Mouse (Mus musculus) layer of hippocampus, adult 18-20 months (tissue): Measurements from ENCODE around the gene Gm10837. TPM values are rescaled to one million over a fixed set of nuclear protein-coding genes. Genes with fewer than 3 reads are reported as not detected.
"Not testable (repeated sequence)": the region's sequence is repeated elsewhere in the genome, so short reads cannot be mapped to it uniquely, and the experiment has no call there.

Experiments
- DNase-seq, 2 experiments: peaks; one replicate each; pipeline ENCODE4 v3.0.0; 2022; ENCODE audit warnings: low spot score in 2 of 2
- long read RNA-seq: library from polyadenylated mRNA; stranded (forward); transcript quantifications from one replicate; pipeline ENCODE4 v2.0.0, GENCODE M21; 2021
- total RNA-seq, 2 experiments: library from RNA; stranded (reverse); gene quantifications; 2 replicates each; pipeline ENCODE4 v1.2.3; 2021

The Gm10837 gene
- not detected for total RNA-seq
- long read RNA-seq = 0 reads

DNA sequence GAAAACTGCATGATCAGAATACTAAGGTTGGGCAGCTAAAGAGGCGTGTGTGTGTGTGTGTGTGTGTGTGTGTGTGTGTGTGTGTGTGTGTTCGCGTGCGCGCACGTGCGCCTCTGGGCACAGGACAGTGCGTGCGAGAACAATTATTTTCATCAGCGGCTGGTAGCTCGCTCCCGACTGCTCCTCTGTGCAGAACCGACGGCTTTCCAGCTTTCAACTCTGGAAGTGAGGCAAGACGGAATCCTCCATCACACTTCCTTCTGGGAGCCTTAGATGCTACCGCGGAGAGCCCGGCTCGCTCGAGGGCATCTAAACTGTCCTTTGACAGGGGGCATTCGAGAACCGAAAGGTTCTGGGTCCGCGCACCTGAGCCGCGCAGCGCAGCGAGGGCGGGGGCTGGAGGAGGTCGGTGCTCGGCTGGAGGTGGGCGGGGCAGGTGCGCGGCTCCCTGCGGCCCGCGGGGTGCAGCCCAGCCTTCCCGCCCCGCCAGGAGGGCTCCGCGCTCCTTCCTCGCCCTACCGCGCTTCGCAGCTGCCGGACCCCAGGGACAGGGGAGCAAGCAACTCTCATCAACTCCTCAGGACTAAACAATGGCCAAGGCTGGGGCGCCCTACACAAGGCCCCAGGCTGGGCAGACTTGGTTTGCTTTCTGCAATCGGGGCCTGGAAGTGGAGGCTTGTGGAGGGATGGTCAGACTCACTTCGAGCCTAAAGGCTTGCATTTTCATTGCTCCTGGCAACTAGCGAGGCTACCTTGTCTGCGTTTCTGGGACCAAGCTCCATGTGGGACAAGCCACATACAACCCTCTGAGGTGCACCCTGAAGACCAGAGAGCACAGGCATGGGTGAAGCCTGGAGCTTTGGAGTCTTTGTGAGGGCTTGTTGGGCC is at the start of gene Gm10837:
TSS of gene Gm10837 (plus strand) at position 146 of the 888 bp plus-strand sequence.
- no peak for DNase-seq

DNA sequence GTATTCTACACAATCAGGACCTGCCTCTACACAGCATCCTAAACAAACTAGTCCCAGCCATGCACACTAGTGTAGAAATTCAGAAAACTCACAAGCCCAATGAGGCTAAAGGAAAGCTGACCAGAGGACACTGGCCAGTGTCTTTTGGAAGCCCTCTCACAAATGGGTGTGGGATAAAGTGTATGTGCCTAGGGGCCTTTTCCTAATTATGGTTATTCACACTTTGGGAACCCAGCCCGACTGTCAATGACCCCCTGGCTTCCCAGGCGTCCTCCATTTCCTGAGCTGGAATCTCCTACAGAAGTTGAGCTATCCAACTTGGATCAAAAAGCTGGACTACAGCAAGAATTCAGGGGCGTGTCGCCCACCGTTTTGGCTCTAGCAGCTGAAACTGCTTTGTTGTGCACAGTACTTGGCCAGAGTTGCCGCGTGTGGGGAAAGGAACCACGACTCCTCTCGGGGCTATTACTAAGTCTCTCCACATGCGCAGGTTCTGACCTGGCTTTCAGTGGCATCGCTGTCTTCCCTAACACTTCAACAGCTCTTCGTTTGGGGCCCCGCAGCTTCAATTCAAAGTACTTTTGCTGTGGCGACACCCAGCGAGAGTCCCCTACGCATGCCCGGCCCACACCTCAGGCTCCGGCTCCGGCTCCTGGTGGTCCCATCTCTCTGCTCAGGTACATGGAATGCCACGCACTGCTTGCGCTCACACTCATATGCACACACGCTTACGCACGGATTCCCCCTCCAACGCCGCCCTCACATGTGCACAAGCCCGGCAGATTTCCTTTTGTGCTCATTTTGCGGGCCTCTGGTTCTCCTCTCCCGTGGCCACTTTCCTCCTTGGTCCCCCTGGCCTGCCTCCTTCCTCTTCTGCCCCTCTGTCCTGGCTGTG is 40.5 kb upstream of the Gm10837 start:
- DNase-seq = peak in 1 of 2 experiments; percentile 7

DNA sequence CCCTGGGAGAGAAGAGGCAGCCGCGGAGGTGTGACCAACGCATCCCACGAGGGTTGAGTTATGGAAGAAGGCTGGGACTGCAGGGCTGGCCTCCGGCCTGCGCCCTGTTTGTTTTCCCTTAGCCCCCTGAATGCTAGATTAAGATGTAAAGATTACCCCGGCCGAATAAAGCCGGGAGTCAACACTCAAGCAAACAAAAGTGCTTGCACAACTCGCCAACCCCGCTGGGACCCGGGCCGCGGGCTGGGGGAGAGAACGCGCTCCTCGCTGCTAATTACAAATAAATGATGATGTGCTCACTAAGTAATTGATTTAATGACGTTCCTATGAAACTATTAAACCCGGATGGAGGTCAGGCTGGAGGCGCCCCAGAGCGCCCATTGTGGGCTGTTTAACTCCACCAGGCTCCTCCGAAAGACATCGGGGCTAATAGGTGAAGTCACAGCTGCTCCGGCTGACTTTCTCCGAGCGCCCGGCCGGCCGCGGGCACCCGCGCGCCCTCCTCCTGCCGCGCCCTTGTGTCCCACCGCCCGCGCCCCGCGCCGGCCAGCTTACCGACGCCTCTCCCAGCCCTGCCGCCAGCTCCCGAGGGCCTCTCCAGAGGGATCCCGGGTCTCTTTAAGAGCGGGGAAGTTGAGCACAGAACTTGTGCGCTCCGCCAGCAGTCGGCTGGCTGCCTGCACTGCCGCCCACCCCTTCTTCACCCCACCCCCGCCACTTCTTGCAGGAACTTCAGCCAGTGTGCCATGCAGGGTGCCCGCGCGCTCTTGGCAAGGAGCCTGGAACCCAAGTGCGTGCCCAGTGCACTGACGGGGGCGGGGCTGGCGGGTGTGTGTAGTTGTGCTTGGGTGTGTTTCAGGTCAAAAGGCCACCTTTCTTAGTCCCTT is 39.6 kb upstream of the Gm10837 start, which contains the start of gene Gm5089:
TSS of gene Gm5089 (minus strand) at position 620 of the 887 bp plus-strand sequence.
- DNase-seq = peak in 1 of 2 experiments; percentile 54

DNA sequence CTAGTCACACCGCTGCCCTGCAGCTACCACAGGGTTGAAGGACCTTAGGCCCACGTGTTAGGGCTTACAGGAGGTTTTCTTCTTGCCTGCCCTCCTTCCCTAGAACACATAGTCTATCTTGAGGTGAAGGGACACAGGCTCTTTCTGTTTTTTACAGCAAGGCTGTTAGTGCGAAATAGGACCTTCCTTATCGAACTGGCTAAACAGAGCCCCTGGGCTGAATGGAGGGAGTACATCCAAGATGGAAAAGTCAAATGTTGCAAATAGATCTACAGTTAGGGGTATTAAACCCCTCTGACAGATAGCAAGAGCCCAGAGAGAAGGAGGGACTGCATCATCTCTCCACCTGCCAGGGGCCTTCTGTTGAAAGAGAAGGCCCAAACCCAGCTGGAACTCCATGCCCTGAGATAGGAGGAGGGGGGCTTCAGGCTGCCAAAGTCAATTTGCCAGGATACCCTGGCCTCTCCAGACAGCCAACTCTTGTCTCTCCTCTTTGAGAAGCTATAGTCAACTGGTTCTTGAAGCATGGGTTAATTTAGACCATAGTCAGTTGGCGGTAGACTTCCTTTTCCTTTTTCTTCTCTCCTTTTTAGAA is 38.7 kb upstream of the Gm10837 start:
- DNase-seq = no peak

DNA sequence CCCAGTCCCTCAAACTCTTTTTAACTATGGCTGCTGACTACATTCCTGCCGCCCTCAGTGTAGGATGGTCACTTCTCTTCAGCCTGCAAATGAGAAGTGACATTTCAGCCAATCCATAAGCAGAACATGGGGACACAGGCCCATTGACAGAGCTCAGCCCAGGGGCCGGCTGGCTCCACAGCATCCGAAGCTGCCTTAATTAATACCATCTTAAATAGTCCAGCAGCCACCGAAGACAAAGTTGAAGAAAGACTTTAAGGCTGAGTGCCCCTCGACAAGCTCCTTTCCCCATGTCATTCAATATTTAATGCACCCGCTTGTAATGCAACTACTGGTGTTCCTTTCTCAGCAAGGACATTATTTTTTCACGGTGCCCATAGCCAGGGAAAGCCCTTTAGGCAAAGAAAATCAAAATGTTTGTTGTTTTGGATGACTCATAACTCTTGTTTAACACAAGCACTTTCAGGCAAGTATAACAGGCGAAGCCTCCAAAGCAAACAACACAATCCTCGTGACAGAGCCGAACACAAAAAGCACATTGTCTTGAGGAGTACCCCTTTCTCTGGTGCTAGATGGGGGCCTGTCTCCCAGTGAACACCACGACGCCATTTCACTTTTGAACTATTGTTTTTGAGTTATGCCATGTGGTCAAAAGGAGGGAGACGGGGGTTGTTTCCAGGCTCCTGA is 37.5 kb upstream of the Gm10837 start:
- DNase-seq = peak in 1 of 2 experiments; percentile 5

DNA sequence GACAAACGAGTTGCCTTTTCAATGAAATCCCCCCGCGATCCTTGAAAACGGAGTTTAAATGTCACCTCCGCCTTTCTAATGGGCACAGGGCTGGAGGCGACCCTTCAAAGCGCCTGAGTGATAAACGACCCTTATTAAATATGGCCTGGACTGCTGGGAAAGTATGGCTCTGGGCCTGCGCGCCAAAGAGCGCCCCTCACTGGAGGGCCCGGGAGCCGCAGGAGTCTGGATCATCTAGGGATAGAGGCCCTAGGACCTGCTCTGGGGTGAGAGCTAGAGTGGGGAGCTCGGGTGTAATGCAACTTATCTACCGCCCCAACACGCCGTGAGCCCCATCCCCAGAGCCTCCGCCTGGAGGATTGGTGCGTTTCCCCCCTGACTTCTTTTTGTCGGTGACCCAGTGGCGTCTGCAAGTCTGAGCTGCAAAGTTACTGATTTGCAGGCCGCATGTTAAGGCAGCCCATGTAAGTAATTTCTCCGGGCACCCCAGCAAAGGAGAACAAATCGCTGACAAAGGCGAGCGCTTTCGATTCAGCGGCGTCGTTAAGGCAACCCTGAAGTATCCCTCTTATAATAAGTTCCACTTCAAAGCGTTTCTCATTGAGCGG is 36.9 kb upstream of the Gm10837 start:
- DNase-seq = peak in 1 of 2 experiments; percentile 58

DNA sequence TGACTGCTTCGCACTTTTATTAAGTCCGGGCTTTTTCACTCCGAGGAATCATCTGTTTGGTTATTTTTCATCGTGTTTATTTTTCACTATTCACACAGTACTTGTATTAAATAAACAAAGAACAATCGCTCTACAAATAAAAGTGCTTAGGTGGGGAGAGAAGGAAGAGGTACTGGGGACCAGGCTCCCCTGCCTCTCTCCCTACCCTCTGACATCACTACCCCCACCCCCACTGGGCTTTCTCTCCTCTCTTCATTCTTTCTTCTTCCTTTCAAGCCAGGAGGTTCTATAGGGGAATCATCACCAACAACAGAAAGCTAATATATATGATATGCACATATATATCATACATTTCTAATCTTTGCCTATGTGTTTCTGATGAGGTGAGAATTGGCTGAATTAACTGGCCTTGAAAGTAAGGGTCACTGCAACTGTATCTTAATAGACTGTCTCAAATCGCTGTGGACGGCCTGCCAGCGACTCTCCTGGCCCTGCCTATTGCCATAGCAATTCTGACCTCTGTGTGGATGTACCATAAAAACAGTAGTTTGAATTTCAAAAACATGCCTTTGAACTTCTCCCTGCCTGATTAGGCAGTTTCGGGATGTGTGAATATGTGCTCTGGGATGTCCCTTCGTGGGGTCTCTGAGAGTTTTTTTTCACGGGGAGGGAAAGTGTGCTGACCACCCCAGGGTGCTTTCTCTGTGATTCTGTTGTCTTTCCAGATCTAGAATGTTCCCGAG is 36.2 kb upstream of the Gm10837 start:
- DNase-seq = no peak

DNA sequence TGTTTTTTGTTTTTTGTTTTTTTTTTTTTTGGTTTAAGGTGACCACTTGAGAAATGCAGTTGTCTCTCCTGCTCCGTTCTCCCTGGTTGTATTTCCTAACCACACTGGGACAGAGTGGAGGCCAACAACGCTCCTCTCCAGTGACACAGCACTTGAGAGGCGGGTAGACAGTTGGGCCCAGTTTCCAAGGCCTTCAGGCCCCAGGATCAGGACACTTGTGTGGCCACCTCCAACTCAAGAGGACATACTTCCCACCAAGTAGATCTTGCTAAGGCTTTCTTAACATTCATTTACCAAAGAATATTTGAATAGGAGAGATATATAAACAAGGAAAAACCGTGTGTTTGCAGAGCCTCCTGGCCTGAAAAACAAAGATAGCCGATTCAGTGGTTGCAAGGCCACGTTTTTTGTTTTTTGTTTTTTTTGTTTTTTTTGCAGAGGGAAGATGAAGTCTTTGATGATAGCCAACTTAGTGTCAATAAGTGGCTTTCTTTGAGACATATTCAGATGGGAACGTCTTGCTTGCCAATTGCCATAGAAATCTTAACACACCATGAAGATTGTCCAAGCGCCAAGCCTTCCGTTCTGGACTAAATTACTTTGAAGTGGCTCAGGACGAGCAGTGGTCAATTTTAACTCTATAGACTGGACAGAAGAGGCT is 35.4 kb upstream of the Gm10837 start:
- DNase-seq = peak in 1 of 2 experiments; percentile 32

DNA sequence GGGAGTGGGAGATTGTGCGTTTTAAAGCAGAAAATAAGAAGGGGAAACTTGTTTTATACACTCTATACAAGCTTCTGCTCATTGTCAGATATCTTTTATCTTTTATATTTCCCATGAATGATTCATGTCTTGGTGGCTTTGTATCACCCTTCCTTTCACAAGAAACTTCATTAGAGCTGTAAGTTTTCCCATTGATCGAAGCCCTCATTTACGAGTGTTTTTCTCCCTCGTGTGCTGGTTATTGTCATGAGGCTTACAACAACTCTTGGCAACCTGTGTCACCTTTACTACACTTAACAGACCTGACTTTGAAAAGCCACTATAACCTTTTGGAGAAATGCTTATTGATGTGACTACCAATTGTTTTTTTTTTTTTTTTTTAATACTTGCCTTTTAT is 34.8 kb upstream of the Gm10837 start:
- no peak for DNase-seq

DNA sequence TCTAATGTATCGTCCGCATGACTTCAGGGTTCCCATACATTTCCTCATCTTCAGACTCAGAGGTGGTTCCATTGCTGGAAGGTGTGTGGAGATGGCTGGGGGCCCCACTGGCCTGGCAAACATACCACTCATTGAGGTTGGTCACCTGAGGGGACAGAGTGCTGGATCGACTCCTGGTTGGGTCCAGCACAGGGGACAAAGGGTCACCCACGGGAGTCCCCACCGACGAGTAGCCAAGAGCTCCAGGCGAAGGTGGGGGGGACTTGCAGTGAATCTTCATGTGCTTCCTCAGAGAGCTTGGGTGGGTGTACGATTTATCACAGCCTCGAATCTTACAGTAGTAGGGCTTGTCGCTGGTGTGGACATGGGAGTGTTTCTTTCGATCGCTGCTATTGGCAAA is 31.1 kb upstream of the Gm10837 start:
- not testable (repeated sequence) for DNase-seq

DNA sequence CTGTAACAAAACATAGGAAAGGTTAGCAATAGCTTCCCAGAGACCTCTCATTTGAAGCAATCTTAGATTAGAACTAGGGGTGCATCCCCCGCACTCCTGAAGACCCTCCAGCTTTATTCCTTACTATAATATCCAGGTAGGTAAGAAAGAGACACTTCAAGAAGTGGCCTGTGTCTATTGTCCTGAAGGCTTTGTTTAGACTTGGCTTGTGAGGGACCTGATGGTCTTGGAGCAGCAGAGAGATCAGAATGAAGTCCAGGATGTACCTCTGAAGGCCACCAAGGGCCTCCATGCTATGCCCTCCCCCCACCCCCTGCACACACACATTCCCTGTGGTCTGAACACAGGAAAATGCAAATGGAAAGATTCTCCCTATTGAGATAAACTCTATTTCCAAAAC is 30.6 kb upstream of the Gm10837 start:
- DNase-seq = no peak

DNA sequence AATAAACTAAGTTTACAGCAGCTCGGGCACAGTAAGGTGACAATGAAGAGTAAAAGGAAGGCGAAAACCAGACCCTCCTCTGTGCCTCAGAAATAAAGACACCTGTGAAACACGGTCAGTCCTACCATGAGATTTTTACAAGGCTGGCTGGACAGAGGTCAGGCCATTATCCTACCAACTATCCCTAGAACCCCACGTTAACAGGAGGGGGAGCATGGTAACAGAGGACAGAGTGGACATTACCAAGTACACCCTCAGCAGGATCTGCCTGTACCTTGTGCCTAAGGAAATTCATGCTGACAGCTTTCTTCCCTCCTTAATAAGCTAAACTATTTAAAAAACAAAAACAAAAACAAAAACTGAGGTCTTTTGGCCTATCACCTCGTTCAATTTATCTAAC is 30.2 kb upstream of the Gm10837 start:
- DNase-seq = no peak

DNA sequence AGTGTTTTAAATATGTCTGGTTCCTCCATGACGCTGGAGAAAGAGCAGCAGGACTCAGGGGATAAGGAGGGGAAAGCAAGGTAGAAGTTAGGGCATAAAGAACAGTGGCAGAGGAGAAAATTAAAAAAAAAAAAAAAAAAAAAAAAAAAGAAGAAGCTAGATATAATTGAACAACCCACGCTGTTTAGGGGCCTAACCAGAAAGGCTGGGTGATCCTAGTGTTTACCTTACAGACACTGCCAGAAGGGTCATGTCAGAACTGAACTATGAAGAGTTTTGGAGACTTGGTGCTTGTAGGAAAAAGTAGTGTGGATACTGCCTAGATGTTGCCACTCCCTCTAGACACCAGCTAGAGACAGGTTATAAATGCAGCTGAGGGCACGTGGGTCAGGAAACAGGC is 28.9 kb upstream of the Gm10837 start:
- no peak for DNase-seq

DNA sequence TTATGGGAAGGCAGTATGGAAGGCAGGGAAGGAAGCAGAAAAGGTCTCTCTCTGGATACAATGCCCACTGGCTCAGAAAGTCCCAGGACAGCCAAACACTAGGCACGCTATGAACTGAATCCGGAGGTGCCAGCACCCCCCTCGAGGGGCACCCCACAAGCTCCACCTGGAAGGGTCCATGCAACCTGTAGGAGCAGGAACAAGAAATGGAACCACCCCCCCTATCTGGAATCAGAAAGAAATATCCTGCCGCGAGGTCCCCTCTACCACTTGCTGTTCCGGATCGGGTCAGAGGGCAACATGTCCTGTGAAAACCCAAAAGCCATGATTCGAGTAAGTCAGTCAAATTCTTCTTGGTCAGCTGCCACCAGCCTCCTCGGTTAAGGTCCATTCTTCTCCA is 28.4 kb upstream of the Gm10837 start:
- no peak for DNase-seq

DNA sequence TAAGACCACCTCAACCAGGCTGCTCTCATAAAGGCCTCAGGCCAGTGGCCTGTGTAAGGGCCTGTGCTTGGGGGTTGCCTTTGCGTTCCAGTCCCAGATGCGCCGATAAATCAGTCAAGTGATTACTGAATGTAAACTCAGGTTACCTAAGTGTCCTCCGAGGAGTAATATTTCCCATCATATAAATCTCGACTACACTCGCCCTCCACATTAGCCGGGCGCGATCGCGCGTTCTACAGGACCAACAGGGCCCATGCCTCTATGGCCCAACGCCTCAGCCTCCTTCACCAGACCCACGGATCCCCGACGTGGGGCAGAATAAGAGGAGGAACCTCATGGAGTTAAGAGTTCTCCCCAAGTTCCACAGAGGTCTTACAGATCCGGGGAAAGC is 27.7 kb upstream of the Gm10837 start:
- no peak for DNase-seq

DNA sequence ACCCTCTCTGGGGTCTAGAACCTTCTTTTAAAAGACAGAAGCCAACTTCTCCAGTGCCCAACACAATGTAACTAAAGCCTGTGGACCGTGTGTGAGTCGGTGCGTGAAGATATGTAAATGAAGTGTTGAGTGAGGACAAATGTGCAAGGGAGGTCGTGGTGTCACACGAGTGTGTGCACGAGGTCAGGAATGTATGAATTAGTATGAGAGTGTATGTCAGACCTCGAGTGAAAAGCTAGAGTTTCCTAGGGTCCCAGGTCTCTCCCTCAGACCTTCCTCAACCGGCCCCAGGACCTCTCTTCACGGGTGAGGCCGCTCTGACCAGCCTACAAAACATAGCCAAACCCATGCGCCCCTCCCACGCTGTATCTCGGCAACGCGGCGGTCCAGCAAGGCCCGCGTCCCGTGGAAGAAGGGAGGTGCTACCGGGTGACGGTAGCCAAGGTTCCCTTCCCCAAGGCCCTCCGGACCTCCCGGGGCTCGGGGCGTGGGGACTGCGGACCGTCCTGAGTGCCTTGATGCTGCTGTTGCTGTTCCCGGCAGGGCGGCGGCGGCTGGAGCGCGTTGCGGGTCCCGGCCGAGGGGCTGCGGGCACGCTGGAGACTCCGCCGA is 27.2 kb upstream of the Gm10837 start:
- peak in 1 of 2 experiments; percentile 17 for DNase-seq

DNA sequence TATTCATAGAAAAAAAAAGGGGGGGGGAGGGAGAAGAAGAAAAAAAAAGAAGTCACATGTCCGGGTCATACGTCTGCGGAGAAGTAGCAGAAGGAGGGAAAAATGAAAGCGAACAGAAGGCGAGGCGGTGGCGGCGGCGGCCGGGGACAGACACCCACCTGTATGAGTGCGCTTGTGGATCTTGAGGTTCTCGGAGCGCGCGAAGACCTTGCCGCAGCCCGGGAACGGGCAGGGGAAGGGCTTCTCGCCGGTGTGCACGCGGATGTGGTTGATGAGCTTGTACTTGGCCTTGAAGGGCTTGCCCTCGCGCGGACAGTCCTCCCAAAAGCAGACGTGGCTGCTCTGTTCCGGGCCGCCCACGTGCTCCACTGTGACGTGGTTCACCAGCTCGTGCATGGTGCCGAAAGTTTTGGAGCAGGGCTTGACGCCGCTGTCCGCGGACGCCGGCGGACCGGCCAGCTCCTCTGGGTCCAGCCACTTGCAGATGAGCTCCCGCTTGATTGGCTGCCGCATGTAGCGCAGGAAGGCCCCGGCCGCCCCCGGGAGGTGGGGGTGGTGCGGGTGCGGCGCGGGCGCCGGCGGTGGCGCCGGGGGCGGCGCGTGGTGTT is 26.5 kb upstream of the Gm10837 start:
- peak in 1 of 2 experiments; percentile 29 for DNase-seq
